Mouse (Mus musculus) liver, embryonic 14.5 days (tissue): Measurements from ENCODE around the gene Ush1g. TPM values are rescaled to one million over a fixed set of nuclear protein-coding genes. Genes with fewer than 3 reads are reported as not detected.

Source experiments
- ATAC-seq: fragments of 200-750 bp; cut with Nextera tagmentation; 2 replicates; pipeline ENCODE4 v1.8.0; 2017; ENCODE audit warnings: moderate number of reproducible peaks, mild to moderate bottlenecking, moderate library complexity; ENCODE audit not compliant: insufficient read depth
- DNase-seq, 3 experiments: peaks; one replicate each; pipeline ENCODE4 v3.0.0-alpha.2; 2012 to 2013; ENCODE audit warnings: low read depth in 3 of 3, low spot score in 3 of 3
- H3K27ac ChIP-seq: fragments of 300-500 bp; sonication (generic); 2 replicates; pipeline ENCODE4 v1.5.1; 2014; ENCODE audit warnings: moderate library complexity, mild to moderate bottlenecking, control low read depth, inconsistent platforms
- H3K27me3 ChIP-seq: fragments of 300-500 bp; sonication (generic); 2 replicates; pipeline ENCODE4 v1.6.1; 2014; ENCODE audit warnings: mild to moderate bottlenecking, low read length, moderate library complexity; ENCODE audit not compliant: control insufficient read depth, insufficient read depth
- H3K36me3 ChIP-seq: fragments of 300-500 bp; sonication (generic); replicated peaks from 2 replicates; pipeline ENCODE4 v1.6.1; 2014; ENCODE audit warnings: low read depth; ENCODE audit not compliant: control insufficient read depth, insufficient read depth
- H3K4me1 ChIP-seq, 2 experiments: fragments of 200-500 bp in 1 of 2; fragments of 300-500 bp in 1 of 2; sonication (generic) in 1 of 2; replicated peaks; 2 replicates each; pipeline ENCODE4 v1.6.1; 2012 to 2014; ENCODE audit warnings: antibody characterized with exemption in 1 of 2, inconsistent platforms in 1 of 2, low read length in 1 of 2; ENCODE audit not compliant: control insufficient read depth in 2 of 2, insufficient read depth in 2 of 2
- H3K4me2 ChIP-seq: fragments of 300-500 bp; sonication (generic); 2 replicates; pipeline ENCODE4 v1.6.1; 2014; ENCODE audit warnings: low read depth, mild to moderate bottlenecking, control low read depth, moderate library complexity
- H3K4me3 ChIP-seq, 2 experiments: fragments of 200-500 bp in 1 of 2; fragments of 300-500 bp in 1 of 2; sonication (generic) in 1 of 2; 2 replicates each; pipeline ENCODE4 v1.5.1; 2012 to 2014; ENCODE audit warnings: low read depth in 2 of 2, low read length in 2 of 2, mild to moderate bottlenecking in 2 of 2, control low read depth in 1 of 2, inconsistent platforms in 1 of 2, moderate library complexity in 1 of 2; ENCODE audit not compliant: insufficient read depth in 1 of 2
- H3K9ac ChIP-seq: fragments of 300-500 bp; sonication (generic); replicated peaks from 2 replicates; pipeline ENCODE4 v1.6.1; 2014; ENCODE audit warnings: mild to moderate bottlenecking, control low read depth, moderate library complexity
- H3K9me3 ChIP-seq: fragments of 300-500 bp; sonication (generic); 2 replicates; pipeline ENCODE4 v1.6.1; 2016; ENCODE audit warnings: low read length, mixed read lengths; ENCODE audit not compliant: control insufficient read depth
- CTCF ChIP-seq: IDR thresholded peaks from 2 replicates; pipeline ENCODE4 v1.5.1; 2016; ENCODE audit warnings: antibody characterized with exemption, low read depth, control low read depth
- EP300 ChIP-seq: IDR thresholded peaks from 2 replicates; pipeline ENCODE4 v1.6.1; 2016; ENCODE audit warnings: antibody characterized with exemption, low read depth
- WGBS: fragments of 180-500 bp; shearing (Covaris S2); extraction: QIAGEN DNeasy Blood & Tissue Kit; methylation state at CpG from one replicate; pipeline ENCODE4 v1.1.7; 2014; ENCODE audit not compliant: insufficient replicate concordance; 5-methylcytosine and 5-hydroxymethylcytosine counted together
- polyA plus RNA-seq, 2 experiments: library from polyadenylated mRNA; depleted of rRNA in 1 of 2; stranded (reverse) in 1 of 2; unstranded in 1 of 2; fragments of >200 nt; fragmentation: Nextera tagmentation in 1 of 2; extraction: Ambion mirVana in 1 of 2; gene quantifications; 2 replicates each; pipeline versions ENCODE4 v1.2.1 to v1.2.3; 2012 to 2014

Ush1g gene
- polyA plus RNA-seq, 2 experiments = 0.04 to 0.06 TPM

GRCm38 (mm10) chr11:115277604-115277975 is 44.3 kb downstream of the Ush1g start:
- H3K4me2 ChIP-seq = peak overlapping the region; percentile 99
- ATAC-seq = no peak; the same call in 1 of the 2 replicates

GRCm38 (mm10) chr11:115276780-115277603 is 44.8 kb downstream of the Ush1g start, which contains the start of gene Fdxr:
Gene Fdxr, minus strand, starts transcription at chr11:115277050.
- no peaks in the 10 kb centered on the region for H3K36me3 ChIP-seq
- H3K9ac ChIP-seq = peak within 1 kb of the TSS; percentile 79
- H3K27me3 ChIP-seq = no peaks in the 10 kb centered on the region
- peak; percentile 91 for ATAC-seq
- TF ChIP-seq EP300 (0 out of 2 replicates have a peak, but pooled peaks have one; percentile 29), CTCF (peak; percentile 11; the same call in 1 of the 2 replicates)
- H3K4me3 ChIP-seq = peak within 1 kb of the TSS; percentile 77 to 97
- H3K27ac ChIP-seq = peak within 1 kb of the TSS; percentile 77
- peaks cover 8 to 30% of the 10 kb centered on the region in 2 experiments for H3K4me1 ChIP-seq
- under 1% methylated on average over 42 of the region's 42 CpGs for WGBS
- peak within 1 kb of the TSS; percentile 99 for H3K4me2 ChIP-seq
- peak; percentile 98 to 99 (median 99) for DNase-seq
- no peaks in the 10 kb centered on the region for H3K9me3 ChIP-seq

More at GRCm38 (mm10) chr11:115277604-115277975, 44.3 kb downstream of the Ush1g start:
- no peaks in the 10 kb centered on the region for H3K9me3 ChIP-seq
- 14% methylated on average over 7 of the region's 7 CpGs for WGBS
- no peak for DNase-seq
- no peaks in the 10 kb centered on the region for H3K27me3 ChIP-seq
- H3K36me3 ChIP-seq = no peaks in the 10 kb centered on the region
- H3K4me3 ChIP-seq = peak overlapping the region; percentile 77 to 97
- peak overlapping the region; percentile 77 for H3K27ac ChIP-seq
- H3K9ac ChIP-seq = peak overlapping the region; percentile 64
- peaks cover 8 to 30% of the 10 kb centered on the region in 2 experiments for H3K4me1 ChIP-seq
- TF ChIP-seq EP300 (no peak), CTCF (no peak)

GRCm38 (mm10) chr11:115275954-115276353 is 45.9 kb downstream of the Ush1g start:
- H3K27ac ChIP-seq = no peak overlapping the region
- H3K9me3 ChIP-seq = no peaks in the 10 kb centered on the region
- TF ChIP-seq EP300 (no peak), CTCF (no peak)
- WGBS = 43% methylated on average over 3 of the region's 3 CpGs
- peaks cover 8 to 30% of the 10 kb centered on the region in 2 experiments for H3K4me1 ChIP-seq
- H3K27me3 ChIP-seq = no peaks in the 10 kb centered on the region
- H3K4me2 ChIP-seq = peak overlapping the region; percentile 99
- no peaks in the 10 kb centered on the region for H3K36me3 ChIP-seq
- no peak for DNase-seq
- H3K9ac ChIP-seq = peak overlapping the region; percentile 79; the same call in 1 of the 2 replicates
- no peak for ATAC-seq
- H3K4me3 ChIP-seq = peak overlapping the region; percentile 60 to 77; a peak in 3 of 4 replicates

- 31% methylated on average over 6 of the region's 6 CpGs for WGBS
- H3K4me3 ChIP-seq = peak overlapping the region in 1 of 2 experiments; percentile 3; a peak in 1 of 4 replicates
- H3K27ac ChIP-seq = no peak overlapping the region
- no peak overlapping the region for H3K9ac ChIP-seq
- no peak for TF ChIP-seq CTCF
- no peak for TF ChIP-seq EP300
- peaks cover 8 to 30% of the 10 kb centered on the region in 2 experiments for H3K4me1 ChIP-seq
- no peaks in the 10 kb centered on the region for H3K36me3 ChIP-seq
- DNase-seq = no peak
- no peak for ATAC-seq
- no peaks in the 10 kb centered on the region for H3K27me3 ChIP-seq
- no peaks in the 10 kb centered on the region for H3K9me3 ChIP-seq
- H3K4me2 ChIP-seq = peak overlapping the region; percentile 99
Observed at GRCm38 (mm10) chr11:115275509-115275908, 46.3 kb downstream of the Ush1g start.

GRCm38 (mm10) chr11:115274771-115275170 is 47.1 kb downstream of the Ush1g start:
- no peak overlapping the region for H3K9ac ChIP-seq
- TF ChIP-seq EP300 = no peak
- no peak for TF ChIP-seq CTCF
- H3K4me3 ChIP-seq = no peak overlapping the region
- no peaks in the 10 kb centered on the region for H3K9me3 ChIP-seq
- H3K27me3 ChIP-seq = no peaks in the 10 kb centered on the region
- WGBS = 72% methylated on average over 6 of the region's 6 CpGs
- ATAC-seq (no peak), DNase-seq (no peak)
- H3K4me1 ChIP-seq = peaks cover 8 to 27% of the 10 kb centered on the region in 2 experiments
- no peak overlapping the region for H3K27ac ChIP-seq
- H3K4me2 ChIP-seq = no peak overlapping the region
- H3K36me3 ChIP-seq = no peaks in the 10 kb centered on the region
